Mouse (Mus musculus): Measurements from ENCODE around the gene Carm1. TPM values are rescaled to one million over a fixed set of nuclear protein-coding genes. Genes with fewer than 3 reads are reported as not detected.
A peak's percentile ranks its signal among the peaks of the same experiment; 100 is the strongest.
"Not testable (repeated sequence)": the region's sequence is repeated elsewhere in the genome, so short reads cannot be mapped to it uniquely, and the experiment has no call there.

The Carm1 gene
- polyA plus RNA-seq, 1 experiment from 2014 or later, result 18.2 TPM

DNA sequence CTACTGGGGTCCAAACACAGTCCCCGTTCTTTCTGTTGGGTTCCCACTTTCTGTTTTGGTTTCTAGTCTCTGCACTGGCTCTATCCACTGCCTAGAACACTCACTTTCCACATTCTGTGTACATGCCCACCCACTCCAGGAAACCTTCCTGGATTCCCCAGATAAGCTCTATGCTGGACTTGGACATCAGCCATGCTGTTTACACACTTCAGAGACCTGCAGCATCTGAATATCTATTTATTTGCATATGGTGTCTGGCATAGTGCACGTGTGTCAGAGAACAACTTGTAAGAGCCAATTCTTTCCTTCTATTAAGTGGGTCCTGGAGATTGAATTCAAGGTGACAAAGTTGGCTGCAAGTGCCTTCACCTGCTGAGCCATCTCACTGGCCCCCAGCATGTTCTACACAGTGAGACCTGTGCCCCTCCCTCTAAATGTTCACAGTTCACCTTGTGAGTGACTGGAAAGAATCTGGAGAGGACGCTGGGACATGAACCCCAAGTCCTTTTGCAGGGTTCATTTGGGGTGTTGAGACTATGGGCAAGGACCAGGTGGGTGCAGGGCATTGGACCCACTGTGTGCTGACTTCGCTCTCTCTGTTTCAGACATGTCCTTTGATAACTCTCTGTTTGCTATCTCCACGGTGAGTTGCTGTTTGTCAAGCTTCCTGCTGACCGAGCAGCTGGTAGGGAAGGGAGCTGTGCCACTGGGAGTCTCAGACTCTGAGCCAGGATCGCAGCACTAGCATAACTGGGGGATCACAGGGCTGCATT, 6.5 kb upstream of the Carm1 start:
- H3K4me2 ChIP-seq, result no peak overlapping the region
- ATAC-seq (ENCODE audit: insufficient read depth), result no peak

GRCm38 (mm10) chr9:21542001-21542400, 4.7 kb upstream of the Carm1 start:
- H3K27ac ChIP-seq (replicated peaks); H3K9ac ChIP-seq; H3K36me3 ChIP-seq (replicated peaks); H3K4me3 ChIP-seq (replicated peaks); H3K9me3 ChIP-seq (replicated peaks); H3K27me3 ChIP-seq; H3K4me2 ChIP-seq; ATAC-seq (ENCODE audit: insufficient read depth): not testable (repeated sequence)
- H3K4me1 ChIP-seq (replicated peaks), result peaks cover 28% of the 10 kb centered on the region
- WGBS (ENCODE audit: insufficient replicate concordance), result 80% methylated on average over 2 of the region's 2 CpGs

More for the DNA sequence above, 6.5 kb upstream of the Carm1 start:
- no peak overlapping the region for H3K9ac ChIP-seq
- no peaks in the 10 kb centered on the region for H3K27me3 ChIP-seq
- H3K27ac ChIP-seq (replicated peaks), result no peak overlapping the region
- H3K4me3 ChIP-seq (replicated peaks), result no peak overlapping the region
- peaks cover 26% of the 10 kb centered on the region for H3K4me1 ChIP-seq (replicated peaks)
- H3K36me3 ChIP-seq (replicated peaks), result no peaks in the 10 kb centered on the region
- H3K9me3 ChIP-seq (replicated peaks), result no peaks in the 10 kb centered on the region
- WGBS (ENCODE audit: insufficient replicate concordance), result 49% methylated on average over 7 of the region's 7 CpGs

- Histone ChIP-seq H3K27me3 (no peaks in the 10 kb centered on the region), H3K9me3 (replicated peaks) (no peaks in the 10 kb centered on the region), H3K4me3 (replicated peaks) (peak overlapping the region; percentile 78), H3K4me1 (replicated peaks) (peaks cover 42% of the 10 kb centered on the region), H3K9ac (peak overlapping the region; percentile 69; the same call in 1 of the 2 replicates), H3K27ac (replicated peaks) (peak overlapping the region; percentile 95), H3K4me2 (peak overlapping the region; percentile 95), H3K36me3 (replicated peaks) (peaks cover 9% of the 10 kb centered on the region)
- WGBS (ENCODE audit: insufficient replicate concordance), result 16% methylated on average over 9 of the region's 9 CpGs
- peak; percentile 53 for ATAC-seq (ENCODE audit: insufficient read depth)
Observed at GRCm38 (mm10) chr9:21545351-21545915, 1.3 kb upstream of the Carm1 start.

GRCm38 (mm10) chr9:21545916-21546788, 542 bp upstream of the Carm1 start:
- peak overlapping the region; percentile 78 for H3K4me3 ChIP-seq (replicated peaks)
- peak; percentile 86 for ATAC-seq (ENCODE audit: insufficient read depth)
- H3K36me3 ChIP-seq (replicated peaks), result peaks cover 14% of the 10 kb centered on the region
- no peaks in the 10 kb centered on the region for H3K9me3 ChIP-seq (replicated peaks)
- H3K27me3 ChIP-seq, result no peaks in the 10 kb centered on the region
- under 1% methylated on average over 65 of the region's 67 CpGs for WGBS (ENCODE audit: insufficient replicate concordance)
- peak overlapping the region; percentile 69 for H3K9ac ChIP-seq
- H3K4me2 ChIP-seq, result peak overlapping the region; percentile 95
- H3K27ac ChIP-seq (replicated peaks), result peak overlapping the region; percentile 95
- H3K4me1 ChIP-seq (replicated peaks), result peaks cover 45% of the 10 kb centered on the region

DNA sequence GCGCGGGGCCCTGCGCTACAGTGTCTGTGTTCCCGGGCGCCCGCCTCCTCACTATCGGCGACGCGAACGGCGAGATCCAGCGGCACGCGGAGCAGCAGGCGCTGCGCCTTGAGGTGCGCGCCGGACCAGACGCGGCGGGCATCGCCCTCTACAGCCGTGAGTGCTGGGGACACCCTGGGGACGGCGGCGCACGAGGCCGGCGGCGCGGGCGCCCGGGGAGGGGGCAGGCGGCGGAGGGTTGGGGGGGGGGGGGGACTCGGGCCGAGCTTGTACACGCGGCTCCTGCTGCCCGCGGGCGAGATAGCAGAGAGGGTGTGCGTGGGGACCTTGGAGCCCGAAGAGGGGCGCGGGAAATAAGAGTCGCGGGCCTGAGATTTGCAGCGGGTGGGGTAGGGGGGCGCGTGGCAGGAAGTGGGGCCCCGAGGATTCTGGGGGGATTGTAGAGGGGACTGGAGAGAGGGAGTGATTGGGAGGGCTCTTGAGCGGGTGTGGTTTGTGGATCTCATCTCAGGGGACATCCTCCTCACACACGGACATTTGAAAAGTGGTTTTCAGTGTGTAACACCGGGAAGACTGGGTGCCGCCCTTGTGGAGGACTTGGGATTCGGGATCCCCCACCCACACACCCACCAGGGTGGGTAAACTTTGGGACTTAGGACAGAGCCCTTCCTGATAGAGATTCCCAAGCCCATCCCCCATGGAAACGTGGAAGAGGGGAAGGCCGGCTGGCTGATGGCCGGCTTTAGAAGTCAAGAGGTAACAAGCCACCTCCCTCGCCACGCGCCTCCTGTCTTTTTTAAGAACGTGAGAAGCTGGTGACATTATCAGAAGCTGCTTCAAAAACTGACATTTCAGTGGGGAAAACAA, 614 bp downstream of the Carm1 start:
- Histone ChIP-seq H3K4me3 (replicated peaks) (peak overlapping the region; percentile 78), H3K9ac (peak overlapping the region; percentile 93), H3K27ac (replicated peaks) (peak overlapping the region; percentile 95), H3K9me3 (replicated peaks) (no peaks in the 10 kb centered on the region), H3K36me3 (replicated peaks) (peaks cover 19% of the 10 kb centered on the region), H3K4me1 (replicated peaks) (peaks cover 45% of the 10 kb centered on the region), H3K4me2 (peak overlapping the region; percentile 95), H3K27me3 (no peaks in the 10 kb centered on the region)
- ATAC-seq (ENCODE audit: insufficient read depth), result peak; percentile 26
- under 1% methylated on average over 64 of the region's 66 CpGs for WGBS (ENCODE audit: insufficient replicate concordance)

DNA sequence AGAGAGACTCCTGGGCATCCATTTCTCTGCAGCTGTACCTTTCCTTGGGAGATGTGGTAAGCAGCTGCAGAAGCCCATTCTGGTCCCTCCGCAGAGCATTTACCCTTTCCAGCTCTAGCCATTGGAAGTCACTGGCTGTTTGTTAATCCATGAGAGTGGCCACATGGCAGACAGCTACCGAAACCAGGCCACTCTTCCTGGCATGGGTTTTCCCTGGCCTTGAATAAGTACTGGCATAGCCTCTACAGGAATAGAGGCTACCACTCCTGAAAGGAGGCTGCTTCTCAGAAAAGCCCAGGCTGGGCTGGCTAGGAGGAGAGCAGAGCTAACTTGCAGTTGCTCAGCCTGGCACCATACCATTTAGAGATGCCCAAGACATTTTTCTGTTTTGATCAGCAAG, 4.4 kb downstream of the Carm1 start:
- H3K4me2 ChIP-seq, result no peak overlapping the region
- H3K4me3 ChIP-seq (replicated peaks), result no peak overlapping the region
- no peak overlapping the region for H3K9ac ChIP-seq
- ATAC-seq (ENCODE audit: insufficient read depth), result no peak
- H3K27me3 ChIP-seq, result no peaks in the 10 kb centered on the region
- 88% methylated on average over 2 of the region's 2 CpGs for WGBS (ENCODE audit: insufficient replicate concordance)
- 0 out of 2 replicates have a peak overlapping the region, but pooled peaks have one; percentile 1 for H3K27ac ChIP-seq (replicated peaks)
- peaks cover 33% of the 10 kb centered on the region for H3K36me3 ChIP-seq (replicated peaks)
- H3K9me3 ChIP-seq (replicated peaks), result no peaks in the 10 kb centered on the region
- peaks cover 57% of the 10 kb centered on the region for H3K4me1 ChIP-seq (replicated peaks)

DNA sequence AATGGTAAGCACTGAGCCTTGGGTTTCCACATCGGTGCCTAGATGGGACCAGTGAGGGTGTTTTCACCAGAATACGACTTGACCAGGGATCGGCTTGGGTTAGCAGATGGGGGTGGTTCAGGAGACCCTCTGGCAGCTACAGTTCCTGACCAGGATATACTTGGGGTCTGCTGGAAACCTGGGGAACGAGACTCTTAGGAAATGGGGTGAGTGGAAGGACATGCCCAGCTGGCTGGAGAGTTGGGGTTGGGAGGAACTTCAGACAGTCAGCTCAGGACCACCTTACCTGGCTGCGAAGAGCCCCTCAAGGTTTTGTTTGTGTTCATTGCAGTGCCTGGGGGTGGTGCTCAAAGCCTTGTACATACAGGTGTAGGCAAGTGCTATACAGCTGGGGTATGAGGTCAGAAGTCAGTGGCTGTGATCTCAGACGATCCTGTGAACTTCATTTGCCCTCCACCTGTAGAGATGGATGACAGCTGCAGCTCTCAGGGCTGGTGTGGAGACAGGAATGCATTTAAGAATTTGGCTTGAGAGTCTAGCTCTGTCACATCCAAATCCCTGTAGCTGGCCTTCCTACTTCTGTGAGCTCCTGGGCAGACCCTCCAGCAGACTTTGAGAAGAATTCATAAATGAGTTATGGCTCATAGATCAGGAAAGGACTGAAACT, 7.0 kb downstream of the Carm1 start:
- Histone ChIP-seq H3K4me3 (replicated peaks) (no peak overlapping the region), H3K9me3 (replicated peaks) (no peaks in the 10 kb centered on the region), H3K9ac (no peak overlapping the region), H3K4me1 (replicated peaks) (peaks cover 69% of the 10 kb centered on the region), H3K27me3 (no peaks in the 10 kb centered on the region), H3K36me3 (replicated peaks) (peaks cover 33% of the 10 kb centered on the region), H3K27ac (replicated peaks) (peak overlapping the region; percentile 83), H3K4me2 (no peak overlapping the region)
- 84% methylated on average over 6 of the region's 6 CpGs for WGBS (ENCODE audit: insufficient replicate concordance)
- no peak for ATAC-seq (ENCODE audit: insufficient read depth)

DNA sequence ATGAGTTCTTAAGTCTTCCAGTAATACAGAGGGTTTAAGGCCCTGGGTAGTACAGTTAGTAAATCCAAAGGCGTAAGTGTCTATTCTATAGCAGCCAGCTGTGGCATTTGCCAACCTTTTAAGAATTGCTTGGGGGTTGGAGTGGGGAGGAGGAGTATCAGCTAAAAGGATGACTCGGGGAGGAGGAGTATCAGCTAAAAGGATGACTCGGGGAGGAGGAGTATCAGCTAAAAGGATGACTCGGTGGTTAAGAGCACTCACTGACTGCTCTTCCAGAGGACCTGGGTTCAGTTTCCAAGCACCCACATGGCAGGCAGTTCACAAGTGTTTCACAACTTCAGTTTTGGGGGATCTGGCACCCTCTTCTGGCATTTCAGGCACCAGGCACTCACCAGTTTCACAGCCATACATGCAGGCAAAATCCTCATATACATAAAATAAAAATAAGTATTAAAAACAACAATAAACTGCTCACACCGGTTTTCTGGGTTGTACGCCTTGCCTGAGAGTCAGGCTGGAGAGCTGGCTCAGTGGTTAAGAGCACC, 8.6 kb downstream of the Carm1 start:
- H3K9me3 ChIP-seq (replicated peaks), result no peaks in the 10 kb centered on the region
- no peak overlapping the region for H3K9ac ChIP-seq
- peaks cover 31% of the 10 kb centered on the region for H3K36me3 ChIP-seq (replicated peaks)
- 0 out of 2 replicates have a peak overlapping the region, but pooled peaks have one; percentile 4 for H3K4me2 ChIP-seq
- no peak overlapping the region for H3K4me3 ChIP-seq (replicated peaks)
- peak; percentile 35 for ATAC-seq (ENCODE audit: insufficient read depth)
- peaks cover 73% of the 10 kb centered on the region for H3K4me1 ChIP-seq (replicated peaks)
- 62% methylated on average over 6 of the region's 6 CpGs for WGBS (ENCODE audit: insufficient replicate concordance)
- H3K27ac ChIP-seq (replicated peaks), result peak overlapping the region; percentile 83
- H3K27me3 ChIP-seq, result no peaks in the 10 kb centered on the region

DNA sequence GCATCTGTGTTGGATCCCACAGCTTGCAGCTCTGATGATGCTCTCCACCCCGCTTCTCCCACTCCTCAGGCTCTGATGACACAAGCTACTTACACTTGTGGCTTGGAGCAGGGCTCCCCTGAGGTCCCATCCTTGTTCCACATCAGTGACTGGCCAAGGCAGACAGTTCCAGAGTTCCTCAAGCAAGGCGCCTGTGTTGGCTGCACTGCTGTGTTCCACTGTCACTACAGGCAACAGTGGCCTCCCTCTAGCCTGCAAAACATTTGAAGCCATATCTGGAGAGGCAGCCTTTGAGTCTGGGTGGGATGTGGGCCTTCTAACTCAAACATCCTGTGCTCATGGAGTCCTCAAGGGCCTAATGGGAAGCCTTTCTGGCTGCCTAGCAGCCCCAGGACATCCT, 10.3 kb downstream of the Carm1 start:
- no peaks in the 10 kb centered on the region for H3K27me3 ChIP-seq
- H3K4me2 ChIP-seq, result no peak overlapping the region
- peak overlapping the region; percentile 94 for H3K27ac ChIP-seq (replicated peaks)
- peaks cover 75% of the 10 kb centered on the region for H3K4me1 ChIP-seq (replicated peaks)
- no peak for ATAC-seq (ENCODE audit: insufficient read depth)
- H3K9ac ChIP-seq, result peak overlapping the region; percentile 35; the same call in 1 of the 2 replicates
- 76% methylated on average over 2 of the region's 2 CpGs for WGBS (ENCODE audit: insufficient replicate concordance)
- H3K9me3 ChIP-seq (replicated peaks), result no peaks in the 10 kb centered on the region
- peaks cover 35% of the 10 kb centered on the region for H3K36me3 ChIP-seq (replicated peaks)
- no peak overlapping the region for H3K4me3 ChIP-seq (replicated peaks)

GRCm38 (mm10) chr9:21557556-21557955, 10.9 kb downstream of the Carm1 start:
- Histone ChIP-seq H3K4me3 (replicated peaks) (no peak overlapping the region), H3K9me3 (replicated peaks) (no peaks in the 10 kb centered on the region), H3K9ac (peak overlapping the region; percentile 35; the same call in 1 of the 2 replicates), H3K4me1 (replicated peaks) (peaks cover 75% of the 10 kb centered on the region), H3K27ac (replicated peaks) (peak overlapping the region; percentile 94), H3K36me3 (replicated peaks) (peaks cover 30% of the 10 kb centered on the region; the same call in 1 of the 2 replicates), H3K27me3 (no peaks in the 10 kb centered on the region), H3K4me2 (peak overlapping the region; percentile 69)
- 69% methylated on average over 2 of the region's 2 CpGs for WGBS (ENCODE audit: insufficient replicate concordance)
- ATAC-seq (ENCODE audit: insufficient read depth), result no peak
